Mouse (Mus musculus) spleen, adult 2 months (tissue): ENCODE data around the gene Avl9. TPM values are rescaled to one million over a fixed set of nuclear protein-coding genes. Genes with fewer than 3 reads are reported as not detected.

Source experiments
- DNase-seq, 2 experiments: peaks; one replicate each; pipeline versions ENCODE4 v3.0.0 to v3.0.0-alpha.2; 2012 to 2021; ENCODE audit warnings: low spot score in 2 of 2, low read depth in 1 of 2
- H3K27ac ChIP-seq: fragments of 200-500 bp; 2 replicates; pipeline ENCODE4 v1.5.1; 2012; ENCODE audit warnings: low read length, inconsistent platforms; ENCODE audit not compliant: insufficient read depth
- H3K27me3 ChIP-seq: fragments of 200-500 bp; 2 replicates; pipeline ENCODE4 v1.6.1; 2012; ENCODE audit warnings: mild to moderate bottlenecking, moderate library complexity, low read length, inconsistent platforms; ENCODE audit not compliant: control insufficient read depth, insufficient read depth
- H3K36me3 ChIP-seq: fragments of 200-500 bp; 2 replicates; pipeline ENCODE4 v1.6.1; 2012; ENCODE audit warnings: mild to moderate bottlenecking, low read length, inconsistent platforms; ENCODE audit not compliant: control insufficient read depth, insufficient read depth
- H3K4me1 ChIP-seq: fragments of 200-500 bp; 2 replicates; pipeline ENCODE4 v1.6.1; 2011; ENCODE audit warnings: inconsistent platforms; ENCODE audit not compliant: control insufficient read depth, insufficient read depth, insufficient read length
- H3K4me3 ChIP-seq: fragments of 200-500 bp; 2 replicates; pipeline ENCODE4 v1.5.1; 2011; ENCODE audit warnings: mild to moderate bottlenecking, inconsistent platforms; ENCODE audit not compliant: insufficient read depth, insufficient read length; ENCODE audit errors: extremely low read depth
- CTCF ChIP-seq: fragments of 200-500 bp; IDR thresholded peaks from 2 replicates; pipeline ENCODE4 v1.5.1; 2011; ENCODE audit warnings: mild to moderate bottlenecking, inconsistent platforms; ENCODE audit not compliant: insufficient read depth, insufficient read length, insufficient replicate concordance; ENCODE audit errors: extremely low read depth
- POLR2A ChIP-seq: fragments of 200-500 bp; IDR thresholded peaks from 2 replicates; pipeline ENCODE4 v1.6.1; 2011; ENCODE audit warnings: low read depth, low read length, inconsistent platforms
- WGBS: fragments of 180-500 bp; shearing (Covaris S2); methylation state at CpG from one replicate; pipeline ENCODE4 v1.1.7; 2018; 5-methylcytosine and 5-hydroxymethylcytosine counted together
- polyA plus RNA-seq: library from polyadenylated mRNA; depleted of rRNA; stranded (reverse); fragments of >200 nt; gene quantifications from 2 replicates; pipeline ENCODE4 v1.2.3, GENCODE M21; 2012

Gene Avl9
- polyA plus RNA-seq, 1 experiment: 5.5 TPM

DNA sequence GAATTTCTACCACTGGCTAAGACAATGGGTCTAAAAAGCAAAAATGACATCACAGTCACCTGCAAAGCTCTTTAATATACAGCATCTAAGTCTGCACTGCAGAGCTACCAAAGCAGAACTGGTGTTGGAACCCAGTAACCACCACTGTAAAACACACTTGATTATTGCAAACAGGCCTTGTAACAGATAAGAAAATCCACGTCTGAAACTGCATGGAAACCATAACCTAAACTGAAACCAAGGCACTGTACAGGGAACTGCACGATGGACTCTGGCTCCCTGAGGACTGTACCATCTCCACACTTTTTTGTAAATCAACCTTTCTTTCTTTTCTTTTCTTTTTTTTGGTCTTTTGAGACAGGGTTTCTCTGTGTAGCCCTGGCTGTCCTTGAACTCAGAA, 73.0 kb downstream of the Avl9 start:
- H3K4me3 ChIP-seq: no peak overlapping the region
- WGBS: 72% methylated on average over 2 of the region's 2 CpGs
- TF ChIP-seq CTCF (no peak), POLR2A (no peak)
- no peaks in the 10 kb centered on the region for H3K27me3 ChIP-seq
- H3K36me3 ChIP-seq: peaks cover 14% of the 10 kb centered on the region
- H3K27ac ChIP-seq: no peak overlapping the region
- no peak for DNase-seq
- H3K4me1 ChIP-seq: peaks cover 6% of the 10 kb centered on the region; the same call in 1 of the 2 replicates

DNA sequence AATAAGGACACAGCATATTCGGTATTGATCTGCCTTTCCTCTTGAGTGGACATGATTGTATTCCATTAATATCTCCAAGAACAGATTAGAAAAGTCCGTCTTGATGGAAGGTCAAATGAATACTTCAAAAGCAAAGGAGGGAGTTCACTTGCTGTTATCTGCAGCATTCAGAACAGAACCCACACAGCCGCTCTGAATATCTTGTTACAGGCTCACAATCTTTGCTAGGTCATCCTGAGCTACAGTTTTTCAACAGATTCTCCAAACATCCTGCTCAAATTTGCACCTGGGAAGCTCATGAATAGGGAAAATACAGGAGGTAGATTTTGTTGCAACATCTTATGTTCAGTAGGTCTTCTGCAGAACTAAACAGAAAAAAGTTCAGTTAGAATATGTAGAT, 74.6 kb downstream of the Avl9 start:
- TF ChIP-seq CTCF (no peak), POLR2A (no peak)
- no peaks in the 10 kb centered on the region for H3K27me3 ChIP-seq
- peaks cover 13% of the 10 kb centered on the region; the same call in 1 of the 2 replicates for H3K4me1 ChIP-seq
- 79% methylated on average over 3 of the region's 3 CpGs for WGBS
- H3K36me3 ChIP-seq: peaks cover 10% of the 10 kb centered on the region; the same call in 1 of the 2 replicates
- H3K27ac ChIP-seq: no peak overlapping the region
- DNase-seq: no peak
- no peak overlapping the region for H3K4me3 ChIP-seq

GRCm38 (mm10) chr6:56794834-56795233, 80.1 kb downstream of the Avl9 start:
- Histone ChIP-seq H3K4me3 (no peak overlapping the region), H3K27ac (no peak overlapping the region), H3K27me3 (no peaks in the 10 kb centered on the region), H3K4me1 (peaks cover 21% of the 10 kb centered on the region), H3K36me3 (no peaks in the 10 kb centered on the region)
- DNase-seq: no peak
- TF ChIP-seq CTCF (no peak), POLR2A (no peak)
- WGBS: 86% methylated on average over 5 of the region's 5 CpGs

DNA sequence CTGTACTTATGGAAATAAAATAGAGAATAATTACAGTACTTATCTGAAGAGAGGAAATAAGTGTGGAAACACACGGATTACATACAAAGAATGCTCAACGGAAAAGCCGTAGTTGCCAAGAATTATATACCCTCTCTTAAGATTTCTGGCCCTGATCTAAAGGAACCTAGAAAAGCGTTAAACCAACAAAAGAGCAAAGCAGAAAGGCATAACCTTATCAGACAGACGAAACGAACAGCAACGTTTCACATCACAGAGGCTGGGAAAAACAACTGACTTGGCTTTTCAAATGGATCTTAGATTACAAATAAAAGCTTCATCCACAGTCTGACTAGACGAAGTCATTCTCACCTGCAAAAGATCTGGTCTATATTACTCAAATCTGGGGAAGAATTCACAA, 81.5 kb downstream of the Avl9 start:
- 2% methylated on average over 8 of the region's 8 CpGs for WGBS
- H3K4me1 ChIP-seq: peaks cover 21% of the 10 kb centered on the region

GRCm38 (mm10) chr6:56796668-56797141, 82.0 kb downstream of the Avl9 start:
- Histone ChIP-seq H3K4me1 (peaks cover 21% of the 10 kb centered on the region), H3K4me3 (peak overlapping the region; percentile 95), H3K36me3 (no peaks in the 10 kb centered on the region), H3K27me3 (no peaks in the 10 kb centered on the region), H3K27ac (peak overlapping the region; percentile 99)
- WGBS: under 1% methylated on average over 16 of the region's 16 CpGs
- DNase-seq: peak; percentile 32 to 41
- TF ChIP-seq POLR2A (no peak), CTCF (no peak)

More for the DNA sequence above, 81.5 kb downstream of the Avl9 start:
- DNase-seq: no peak
- Histone ChIP-seq H3K27me3 (no peaks in the 10 kb centered on the region), H3K27ac (no peak overlapping the region), H3K36me3 (no peaks in the 10 kb centered on the region), H3K4me3 (peak overlapping the region; percentile 95)
- TF ChIP-seq CTCF (no peak), POLR2A (no peak)

GRCm38 (mm10) chr6:56797311-56798151, 82.8 kb downstream of the Avl9 start, which contains the start of gene Kbtbd2:
Gene Kbtbd2 (minus strand): TSS chr6:56797813.
- Histone ChIP-seq H3K27ac (peak within 1 kb of the TSS; percentile 99), H3K36me3 (no peaks in the 10 kb centered on the region), H3K4me1 (peaks cover 19% of the 10 kb centered on the region), H3K4me3 (peak within 1 kb of the TSS; percentile 95), H3K27me3 (no peaks in the 10 kb centered on the region)
- DNase-seq: peak; percentile 81 to 92
- TF ChIP-seq POLR2A: peak; percentile 54
- no peak for TF ChIP-seq CTCF
- WGBS: under 1% methylated on average over 97 of the region's 98 CpGs

DNA sequence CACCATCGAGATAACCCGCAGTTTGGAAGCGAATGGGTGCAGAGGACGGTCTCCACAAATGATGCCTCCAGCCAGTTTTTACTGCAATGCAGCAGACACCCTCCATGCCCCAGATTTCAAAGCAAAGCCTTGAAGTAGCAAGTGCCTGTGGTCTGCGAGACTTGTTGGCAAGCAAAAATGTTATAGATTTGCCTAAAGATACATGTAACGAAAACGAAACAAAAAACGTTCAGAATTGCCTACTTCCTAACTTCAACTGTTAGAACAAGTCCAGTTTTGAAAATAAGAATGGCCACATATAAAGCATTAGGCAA, 83.4 kb downstream of the Avl9 start:
- no peaks in the 10 kb centered on the region for H3K36me3 ChIP-seq
- no peak for DNase-seq
- peak overlapping the region; percentile 95 for H3K4me3 ChIP-seq
- peak overlapping the region; percentile 99 for H3K27ac ChIP-seq
- WGBS: under 1% methylated on average over 8 of the region's 8 CpGs
- TF ChIP-seq CTCF (no peak), POLR2A (no peak)
- no peaks in the 10 kb centered on the region for H3K27me3 ChIP-seq
- peaks cover 15% of the 10 kb centered on the region for H3K4me1 ChIP-seq
